18 mouse cellular contexts compared by ENCODE assay signal in genomic region chr11:89142527-89143154, GRCm38 (mm10).
DNase-seq lines count a peak whose midpoint lies in the region; ATAC-seq and TF ChIP-seq lines count a peak whose summit lies in the region.
"Had no signal": no experiment of that assay in that cellular context is flagged by ENCODE, and none has a peak within 500 bp of the region (broad histone marks: within the 10 kb centered on the region; RNA-seq: fewer than 3 reads in every experiment).

No protein-coding gene starts in this region.

- no peak overlapping the region for H3K9ac ChIP-seq in heart, embryonic 11.5 days (ENCODE audit: low read depth, low read length)
- no peak overlapping the region for H3K9ac ChIP-seq in midbrain, embryonic 11.5 days (ENCODE audit: low read length)
- no peak overlapping the region for H3K9ac ChIP-seq in midbrain, postnatal 0 days (replicated peaks; ENCODE audit: low read length, poor library complexity, severe bottlenecking)
- H3K9ac ChIP-seq in neural tube, embryonic 13.5 days: peak overlapping the region; percentile 26; the same call in 1 of the 2 replicates
- H3K9ac ChIP-seq: forebrain, embryonic 13.5 days; heart, embryonic 13.5 days; intestine, embryonic 15.5 days; kidney, embryonic 15.5 days; liver, embryonic 15.5 days had no signal

- peaks cover 7% of the 10 kb centered on the region for H3K4me1 ChIP-seq in heart, embryonic 11.5 days (ENCODE audit: control insufficient read depth, insufficient read depth, low read length)
- peaks cover 8% of the 10 kb centered on the region for H3K4me1 ChIP-seq in midbrain, embryonic 11.5 days (ENCODE audit: control insufficient read depth, insufficient read depth, low read length)
- no peaks in the 10 kb centered on the region for H3K4me1 ChIP-seq in midbrain, postnatal 0 days (ENCODE audit: insufficient read depth, low read length)
- peaks cover 17% of the 10 kb centered on the region for H3K4me1 ChIP-seq in neural tube, embryonic 13.5 days (replicated peaks)
- H3K4me1 ChIP-seq: forebrain, embryonic 13.5 days; liver, embryonic 15.5 days had no signal

- intact Hi-C loops in heart, postnatal 25 days (cut with DNase I): no loop called here

- H3K4me3 ChIP-seq in heart, embryonic 11.5 days (ENCODE audit: low read depth, low read length): no peak overlapping the region
- no peak overlapping the region for H3K4me3 ChIP-seq in midbrain, embryonic 11.5 days (ENCODE audit: low read depth, low read length)
- no peak overlapping the region for H3K4me3 ChIP-seq in midbrain, postnatal 0 days (ENCODE audit: low read depth, low read length)
- H3K4me3 ChIP-seq in neural tube, embryonic 13.5 days: no peak overlapping the region
- H3K4me3 ChIP-seq: forebrain, embryonic 13.5 days; heart, embryonic 13.5 days; intestine, embryonic 15.5 days; kidney, embryonic 15.5 days; left cerebral cortex, adult 2 months; liver, embryonic 15.5 days had no signal

- no peaks in the 10 kb centered on the region for H3K27me3 ChIP-seq in heart, embryonic 11.5 days (ENCODE audit: control insufficient read depth, insufficient read depth, low read length)
- no peaks in the 10 kb centered on the region for H3K27me3 ChIP-seq in midbrain, embryonic 11.5 days (ENCODE audit: control insufficient read depth, insufficient read depth, low read length)
- no peaks in the 10 kb centered on the region for H3K27me3 ChIP-seq in midbrain, postnatal 0 days (ENCODE audit: insufficient read depth, low read length)
- 0 out of 2 replicates have a peak, but pooled peaks cover 3% of the 10 kb centered on the region for H3K27me3 ChIP-seq in neural tube, embryonic 13.5 days
- H3K27me3 ChIP-seq: forebrain, embryonic 13.5 days; heart, embryonic 13.5 days; intestine, embryonic 15.5 days; kidney, embryonic 15.5 days; liver, embryonic 15.5 days had no signal

- no peak overlapping the region for H3K4me2 ChIP-seq in heart, embryonic 11.5 days
- no peak overlapping the region for H3K4me2 ChIP-seq in midbrain, embryonic 11.5 days
- H3K4me2 ChIP-seq in midbrain, postnatal 0 days (ENCODE audit: low read depth, low read length, poor library complexity, severe bottlenecking): no peak overlapping the region
- H3K4me2 ChIP-seq in neural tube, embryonic 13.5 days: no peak overlapping the region
- H3K4me2 ChIP-seq: forebrain, embryonic 13.5 days; heart, embryonic 13.5 days; intestine, embryonic 15.5 days; kidney, embryonic 15.5 days; liver, embryonic 15.5 days had no signal

- no peak for TF ChIP-seq CTCF in midbrain, postnatal 0 days (IDR thresholded peaks at IDR 0.05)

- ATAC-seq in heart, embryonic 11.5 days (replicated peaks; ENCODE audit: insufficient number of reproducible peaks, low FRiP score, low TSS enrichment): 0 out of 2 replicates have a peak, but pooled peaks have one; percentile 22
- ATAC-seq in midbrain, embryonic 11.5 days (ENCODE audit: low FRiP score): peak; percentile 50; the same call in 1 of the 2 replicates
- ATAC-seq in midbrain, postnatal 0 days (ENCODE audit: low FRiP score): no peak
- no peak; the same call in 1 of the 2 replicates for ATAC-seq in neural tube, embryonic 13.5 days (ENCODE audit: low read depth)
- no peak for ATAC-seq in monocyte, adult 5-6 weeks (replicated peaks; ENCODE audit: insufficient number of reproducible peaks, low FRiP score, low TSS enrichment, poor library complexity, severe bottlenecking)
- ATAC-seq: forebrain, embryonic 13.5 days; intestine, embryonic 15.5 days; lung, postnatal 0 days had no signal

- H3K36me3 ChIP-seq in heart, embryonic 11.5 days (ENCODE audit: control insufficient read depth, insufficient read depth, low read length): no peaks in the 10 kb centered on the region
- no peaks in the 10 kb centered on the region for H3K36me3 ChIP-seq in midbrain, embryonic 11.5 days (ENCODE audit: control insufficient read depth, insufficient read depth, low read length)
- no peaks in the 10 kb centered on the region for H3K36me3 ChIP-seq in midbrain, postnatal 0 days (ENCODE audit: insufficient read depth, low read length)
- no peaks in the 10 kb centered on the region for H3K36me3 ChIP-seq in neural tube, embryonic 13.5 days
- H3K36me3 ChIP-seq: heart, embryonic 13.5 days; intestine, embryonic 15.5 days; kidney, embryonic 15.5 days; liver, embryonic 15.5 days had no signal

- H3K9me3 ChIP-seq in heart, embryonic 11.5 days (replicated peaks; ENCODE audit: control insufficient read depth, low read length): no peaks in the 10 kb centered on the region
- no peaks in the 10 kb centered on the region for H3K9me3 ChIP-seq in midbrain, embryonic 11.5 days (ENCODE audit: control insufficient read depth, low read length)
- H3K9me3 ChIP-seq in midbrain, postnatal 0 days (ENCODE audit: low read length): no peaks in the 10 kb centered on the region
- H3K9me3 ChIP-seq in neural tube, embryonic 13.5 days: no peaks in the 10 kb centered on the region
- H3K9me3 ChIP-seq: heart, embryonic 13.5 days; intestine, embryonic 15.5 days; kidney, embryonic 15.5 days; liver, embryonic 15.5 days had no signal

- no peak for DNase-seq in heart, postnatal 25 days (ENCODE audit: low spot score)
- DNase-seq in midbrain, embryonic 11.5 days (ENCODE audit: low spot score, missing footprints): no peak
- no peak for DNase-seq in midbrain, postnatal 0 days (ENCODE audit: low spot score)
- DNase-seq in embryo, embryonic 11.5 days (ENCODE audit: low read depth, low spot score): peak; percentile 22
- DNase-seq: adrenal gland, postnatal 10 days; B cell, adult 2 months; cerebellum, adult 2 months; heart, postnatal 4 days had no signal

- no peak overlapping the region for H3K27ac ChIP-seq in heart, embryonic 11.5 days (ENCODE audit: low read depth, low read length)
- no peak overlapping the region for H3K27ac ChIP-seq in midbrain, embryonic 11.5 days (ENCODE audit: low read depth, low read length)
- H3K27ac ChIP-seq in midbrain, postnatal 0 days (ENCODE audit: low read depth, low read length): no peak overlapping the region
- H3K27ac ChIP-seq in neural tube, embryonic 13.5 days (replicated peaks): 0 out of 2 replicates have a peak overlapping the region, but pooled peaks have one; percentile 54
- H3K27ac ChIP-seq: forebrain, embryonic 13.5 days; heart, embryonic 13.5 days; intestine, embryonic 15.5 days; kidney, embryonic 15.5 days; left cerebral cortex, adult 2 months; liver, embryonic 15.5 days had no signal

- 61% methylated on average over 9 of the region's 9 CpGs for WGBS in heart, embryonic 11.5 days (ENCODE audit: insufficient replicate concordance)
- WGBS in midbrain, embryonic 11.5 days: 41% methylated on average over 9 of the region's 9 CpGs
- 25% methylated on average over 9 of the region's 9 CpGs for WGBS in midbrain, postnatal 0 days
- WGBS in neural tube, embryonic 13.5 days: 7% methylated on average over 9 of the region's 9 CpGs

Comparison
In these comparisons a context has a peak if more than half of its experiments do, and no peak if none do; other contexts are left out.
1. ATAC-seq: peak in heart, embryonic 11.5 days (single experiment) and midbrain, embryonic 11.5 days (single experiment); none in midbrain, postnatal 0 days (single experiment), neural tube, embryonic 13.5 days (single experiment) and monocyte, adult 5-6 weeks (single experiment).